Mouse (Mus musculus) MEL (cell line): ENCODE data around the gene Celf2.

Experiments used
- BHLHE40 ChIP-seq: IDR thresholded peaks from 2 replicates; pipeline ENCODE4 v1.6.1; 2012; ENCODE audit warnings: low read depth, mild to moderate bottlenecking, inconsistent platforms, low read length, improper control_type of control experiment, borderline replicate concordance
- CTCF ChIP-seq, 3 experiments: IDR thresholded peaks in 2 of 3; conservative IDR thresholded peaks in 1 of 3; 2 replicates each; pipeline ENCODE4 v1.5.1; 2011 to 2012; ENCODE audit warnings: low read length in 3 of 3, low read depth in 2 of 3, mild to moderate bottlenecking in 2 of 3, improper control_type of control experiment in 1 of 3, inconsistent platforms in 1 of 3, mixed read lengths in 1 of 3, moderate library complexity in 1 of 3; ENCODE audit not compliant: control insufficient read depth in 1 of 3, insufficient read depth in 1 of 3, poor library complexity in 1 of 3, severe bottlenecking in 1 of 3
- ELF1 ChIP-seq: IDR thresholded peaks from 2 replicates; pipeline ENCODE4 v1.6.1; 2014; ENCODE audit warnings: low read depth, mild to moderate bottlenecking, inconsistent platforms, low read length, improper control_type of control experiment, moderate library complexity
- EP300 ChIP-seq, 2 experiments: IDR thresholded peaks; 2 replicates each; pipeline ENCODE4 v1.6.1; 2011; ENCODE audit warnings: improper control_type of control experiment in 2 of 2, low read length in 2 of 2, low read depth in 1 of 2, mild to moderate bottlenecking in 1 of 2
- GABPA ChIP-seq: IDR thresholded peaks from 2 replicates; pipeline ENCODE4 v1.6.1; 2012; ENCODE audit warnings: low read depth, mild to moderate bottlenecking, inconsistent platforms, low read length, improper control_type of control experiment, moderate library complexity
- GATA1 ChIP-seq: IDR thresholded peaks from 2 replicates; pipeline ENCODE4 v1.6.1; 2011; ENCODE audit warnings: low read depth, low read length, improper control_type of control experiment
- KAT2A ChIP-seq: conservative IDR thresholded peaks from 2 replicates; pipeline ENCODE4 v1.6.1; 2012; ENCODE audit warnings: low read depth, low read length, improper control_type of control experiment, inconsistent platforms
- MAX ChIP-seq: IDR thresholded peaks from 2 replicates; pipeline ENCODE4 v1.6.1; 2011; ENCODE audit warnings: low read length, improper control_type of control experiment
- POLR2A ChIP-seq, 2 experiments: IDR thresholded peaks; 2 replicates each; pipeline ENCODE4 v1.6.1; 2011 to 2012; ENCODE audit warnings: low read length in 2 of 2, mild to moderate bottlenecking in 2 of 2, control low read depth in 1 of 2, improper control_type of control experiment in 1 of 2, low read depth in 1 of 2, moderate library complexity in 1 of 2; ENCODE audit not compliant: control insufficient read depth in 1 of 2, insufficient read depth in 1 of 2, poor library complexity in 1 of 2
- POLR2AphosphoS5 ChIP-seq: IDR thresholded peaks from 2 replicates; pipeline ENCODE4 v1.6.1; 2012; ENCODE audit warnings: low read depth, borderline replicate concordance, mild to moderate bottlenecking, inconsistent platforms, low read length, moderate library complexity, mixed read lengths
- TCF12 ChIP-seq: IDR thresholded peaks from 2 replicates; pipeline ENCODE4 v1.6.1; 2014; ENCODE audit warnings: low read depth, mild to moderate bottlenecking, inconsistent platforms, low read length, improper control_type of control experiment, moderate library complexity

DNA sequence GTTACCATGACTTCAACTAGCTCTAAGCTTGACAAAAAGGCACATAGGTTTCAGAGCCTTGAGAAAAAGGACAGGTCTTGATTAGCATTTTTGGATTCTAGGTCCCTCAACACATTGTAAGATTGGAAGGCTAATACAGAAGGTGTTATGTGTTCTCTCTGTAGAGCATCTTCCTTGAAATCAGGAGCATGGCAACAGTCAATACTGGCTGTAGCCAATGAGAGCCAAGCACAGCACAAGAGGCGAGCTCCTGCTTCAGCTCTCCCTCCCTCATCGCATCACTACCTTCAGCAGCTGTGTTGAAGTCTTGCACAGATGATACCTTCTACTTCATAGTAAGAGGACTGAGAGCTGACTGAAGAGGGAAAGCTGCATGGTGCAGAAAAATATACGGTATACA is 890.5 kb downstream of the Celf2 start:
- TF ChIP-seq ELF1 (no peak), CTCF (IDR thresholded peaks at IDR 0.05 in 2 of 3, conservative IDR thresholded peaks at IDR 0.05 in 1 of 3; ENCODE audit: control insufficient read depth in 1 of 3, insufficient read depth in 1 of 3, low read depth in 2 of 3, low read length in 3 of 3, poor library complexity in 1 of 3, severe bottlenecking in 1 of 3) (no peak), GATA1 (no peak), MAX (no peak), BHLHE40 (no peak), POLR2A (IDR thresholded peaks at IDR 0.05; ENCODE audit: control insufficient read depth in 1 of 2, insufficient read depth in 1 of 2, low read depth in 1 of 2, low read length in 2 of 2, poor library complexity in 1 of 2) (no peak), EP300 (IDR thresholded peaks at IDR 0.05; ENCODE audit: low read depth in 1 of 2, low read length in 2 of 2) (no peak), GABPA (no peak), KAT2A (no peak), TCF12 (no peak), POLR2AphosphoS5 (no peak)
